Mouse (Mus musculus): ENCODE measurements around the gene Leprot. TPM values are rescaled to one million over a fixed set of nuclear protein-coding genes. Genes with fewer than 3 reads are reported as not detected.

Leprot gene
- polyA plus RNA-seq (2012; rRNA removed; ENCODE audit: low replicate concordance), result 39.4 and 67.6 TPM in 2 replicates

GRCm38 (mm10) chr4:101647196-101647905 is at the start of gene Leprot:
Leprot (plus strand) TSS chr4:101647718.

Other genes starting within 250 kb of the Leprot start
- 1.1 and 1.8 TPM in 2 replicates for gene Ak4, start 228.4 kb upstream of the Leprot start, polyA plus RNA-seq (2012; rRNA removed; ENCODE audit: low replicate concordance)
- 1.0 and 1.6 TPM in 2 replicates for gene Dnajc6, start 151.1 kb upstream of the Leprot start, polyA plus RNA-seq (2012; rRNA removed; ENCODE audit: low replicate concordance)
- 1.3 and 4.0 TPM in 2 replicates for gene Lepr, start 69.7 kb downstream of the Leprot start, polyA plus RNA-seq (2012; rRNA removed; ENCODE audit: low replicate concordance)
- gene B020004J07Rik, start 196.3 kb downstream of the Leprot start, polyA plus RNA-seq (2012; rRNA removed; ENCODE audit: low replicate concordance), result not detected in 2 replicates
- gene C130073F10Rik, start 246.1 kb downstream of the Leprot start, polyA plus RNA-seq (2012; rRNA removed; ENCODE audit: low replicate concordance), result not detected in 2 replicates